Mouse (Mus musculus) CD8-positive naive resting alpha-beta T cell, adult 2 months (primary cell): ENCODE data around the gene Tlr2.

Source experiments
- DNase-seq, 2 experiments: peaks; one replicate each; pipeline ENCODE4 v3.0.0; 2022; ENCODE audit warnings: low read depth in 2 of 2, low spot score in 2 of 2

Tlr2 gene

DNA sequence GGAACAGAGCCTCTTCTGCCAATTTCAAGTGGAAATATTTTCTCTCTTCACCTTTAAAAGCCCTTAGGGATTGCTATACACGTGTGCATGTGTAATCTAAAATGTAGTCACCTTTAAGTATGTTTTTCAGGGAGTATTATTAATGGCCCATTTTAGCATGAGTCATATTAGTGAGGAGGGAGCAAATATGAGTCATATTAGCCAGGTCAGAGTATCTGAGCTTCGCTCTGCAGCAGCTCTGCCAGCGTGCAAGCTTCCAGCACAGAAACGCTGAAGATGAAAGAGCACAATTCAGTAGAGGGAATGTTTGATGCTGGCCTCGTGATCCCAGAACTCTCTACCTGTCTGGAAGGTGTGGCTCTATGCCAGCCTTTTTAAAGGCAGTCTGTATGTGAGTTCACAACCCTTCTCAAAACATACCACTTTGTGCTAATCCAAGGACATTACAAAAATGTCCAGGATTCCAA lies 13.4 kb downstream of the Tlr2 start:
- DNase-seq = no peak

DNA sequence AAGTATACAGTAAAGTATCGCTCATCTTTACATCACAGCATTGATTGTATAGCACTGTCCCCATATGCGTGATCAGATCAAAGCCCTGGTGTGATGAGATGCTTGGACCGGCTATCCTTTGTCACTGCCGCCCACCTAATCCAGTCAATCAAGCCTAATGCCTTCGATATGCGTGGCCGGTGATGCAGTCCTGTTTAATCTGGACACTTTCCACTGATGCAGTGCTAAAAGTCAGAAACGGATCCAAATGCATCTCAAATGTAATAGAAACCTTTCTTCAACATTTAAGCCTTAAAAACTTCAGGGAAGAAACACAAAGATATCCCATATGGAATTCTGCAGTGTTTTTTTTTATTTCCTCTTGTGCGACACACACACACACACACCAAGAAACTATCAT lies 13.9 kb downstream of the Tlr2 start:
- no peak for DNase-seq

DNA sequence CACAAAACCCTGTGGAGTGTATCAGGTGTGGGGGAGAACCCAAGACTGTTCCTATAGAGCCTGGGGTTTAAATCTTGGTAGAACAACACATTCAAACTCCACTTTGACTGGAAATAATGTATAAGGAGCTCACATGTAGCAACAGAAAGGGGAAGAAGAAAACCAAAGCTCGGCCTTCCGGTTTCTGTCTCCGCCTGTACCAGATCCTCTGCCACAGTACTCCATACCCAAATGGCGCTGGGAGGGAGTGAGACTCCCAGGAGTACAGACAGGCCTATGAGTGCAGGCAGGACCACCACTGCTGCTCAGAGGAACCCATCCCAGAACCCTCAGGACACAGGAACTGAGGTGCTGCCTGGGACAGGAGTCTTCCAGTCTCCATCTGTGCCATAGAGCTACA lies 17.8 kb downstream of the Tlr2 start:
- DNase-seq = no peak

DNA sequence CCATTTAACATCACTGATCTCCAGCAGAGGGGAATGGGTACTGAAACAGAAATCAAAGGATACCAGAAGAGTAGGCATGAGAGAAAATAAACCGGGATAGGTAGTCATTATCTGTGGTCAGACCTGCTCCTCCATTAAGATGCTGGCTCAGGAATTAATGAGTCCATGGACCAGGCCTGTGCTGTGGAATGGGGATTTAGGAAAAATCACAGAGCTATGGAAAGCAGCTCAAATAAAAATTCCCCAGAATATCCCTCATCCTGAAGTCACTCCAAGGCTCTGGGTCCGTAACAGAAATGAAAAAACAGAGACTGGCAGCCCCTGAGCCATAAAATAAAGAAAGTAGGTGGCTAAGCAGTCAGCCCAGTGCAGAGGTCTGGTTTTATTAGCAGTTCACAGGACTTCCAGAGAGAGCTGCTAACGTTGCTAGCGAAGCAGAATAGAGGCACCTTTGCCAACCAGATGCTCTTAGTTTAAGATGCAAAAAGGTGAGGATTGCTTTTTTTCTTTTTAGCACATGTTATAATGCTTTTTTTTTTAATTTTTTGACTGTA lies 25.1 kb downstream of the Tlr2 start:
- no peak for DNase-seq

DNA sequence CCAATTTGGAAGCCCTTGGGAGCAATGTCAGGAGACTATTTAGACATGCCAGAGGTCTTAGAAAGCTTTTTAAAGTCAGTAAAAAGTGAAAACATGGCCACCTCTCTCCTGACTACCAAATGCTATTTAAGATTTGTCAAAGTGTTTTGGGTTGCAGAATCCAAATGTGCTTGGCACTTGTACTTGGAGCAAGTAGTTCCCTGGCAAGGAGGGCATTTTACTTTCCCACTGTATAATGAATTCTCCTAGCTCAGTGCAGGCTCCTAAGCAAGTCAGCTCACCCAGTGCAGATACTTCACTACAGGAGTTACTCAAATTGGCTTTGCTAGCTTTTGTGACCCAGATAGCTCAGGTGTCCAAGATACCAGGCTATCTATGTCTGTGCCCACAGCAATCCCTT lies 28.7 kb downstream of the Tlr2 start:
- no peak for DNase-seq

DNA sequence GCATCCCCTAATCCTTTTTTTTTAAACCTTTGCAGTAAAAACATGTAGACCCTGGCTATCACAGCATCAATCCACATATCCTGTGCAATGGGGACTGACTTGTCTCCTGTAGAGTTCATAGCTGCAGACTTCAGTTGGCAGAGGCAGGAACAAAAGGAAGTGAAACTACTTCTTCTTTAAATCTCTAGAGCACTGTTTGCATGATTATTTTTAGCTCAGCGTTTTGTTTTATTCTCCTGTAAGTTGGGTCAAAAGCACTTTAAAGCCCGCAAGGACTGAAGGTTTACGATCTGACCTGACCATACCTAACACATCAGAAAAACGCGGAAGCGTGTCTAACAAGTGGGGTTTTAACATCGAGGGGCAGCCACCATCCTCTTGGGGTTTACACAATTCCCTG lies 29.6 kb downstream of the Tlr2 start:
- no peak for DNase-seq

DNA sequence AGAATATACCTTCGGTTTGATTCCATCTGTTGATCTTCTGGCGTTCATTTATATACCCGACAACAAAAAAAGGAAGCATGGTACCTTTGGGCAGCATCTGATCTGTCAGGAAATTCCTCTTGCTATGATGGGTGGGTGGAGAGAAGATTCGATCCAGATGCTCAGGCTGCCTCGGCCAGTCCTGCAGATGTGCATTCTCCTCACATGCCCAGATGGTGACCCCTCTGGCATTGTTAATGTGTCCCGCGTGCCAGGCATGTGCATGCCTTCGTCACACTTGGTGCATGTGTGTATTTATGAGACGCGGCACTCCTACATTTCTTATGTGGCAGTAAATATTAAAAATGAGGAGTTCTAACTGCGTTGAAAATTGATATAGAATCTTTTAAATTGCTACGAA lies 33.1 kb downstream of the Tlr2 start:
- no peak for DNase-seq

DNA sequence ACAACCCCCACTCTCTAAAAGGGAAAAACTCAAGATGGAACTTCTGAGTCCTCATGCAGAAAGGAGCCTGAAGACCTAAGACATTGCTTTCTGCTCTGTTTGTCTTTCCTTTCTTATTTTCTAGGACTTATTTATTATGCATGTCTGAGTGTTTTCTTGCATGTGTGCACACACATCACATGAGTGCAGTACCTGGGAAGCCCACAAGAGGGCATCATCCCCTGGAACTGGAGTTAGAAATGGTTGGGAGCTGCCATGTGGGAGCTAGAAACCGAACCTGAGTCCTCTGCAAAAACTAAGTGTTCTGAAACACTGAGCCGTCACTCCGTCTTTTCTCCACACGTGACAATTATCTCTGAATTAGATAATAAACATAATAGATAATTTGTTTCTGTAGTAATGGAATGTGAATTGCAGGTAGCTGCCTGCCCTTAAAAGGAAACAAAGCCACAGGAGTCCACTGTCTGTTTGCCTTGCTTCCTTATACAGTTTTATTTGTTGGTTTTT lies 39.9 kb downstream of the Tlr2 start:
- no peak for DNase-seq

DNA sequence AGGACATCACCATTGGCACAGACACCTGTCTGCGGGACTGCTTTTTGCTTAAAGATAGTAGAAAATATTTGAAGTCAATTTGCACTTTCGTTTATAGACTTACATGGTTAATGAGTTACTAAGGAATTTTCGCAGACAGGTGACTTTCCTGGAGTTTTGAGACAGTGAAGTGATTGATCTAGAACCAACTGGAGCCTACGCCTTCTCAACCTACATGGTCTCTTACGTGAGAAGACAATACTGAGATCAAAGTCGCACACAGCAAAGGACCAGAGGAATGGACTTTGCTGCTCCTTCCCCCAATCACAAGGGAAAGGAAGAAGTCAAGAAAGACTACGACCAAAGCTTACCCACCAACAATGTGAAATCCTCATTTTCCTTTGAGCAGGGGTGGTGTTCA lies 42.1 kb downstream of the Tlr2 start:
- DNase-seq = no peak

DNA sequence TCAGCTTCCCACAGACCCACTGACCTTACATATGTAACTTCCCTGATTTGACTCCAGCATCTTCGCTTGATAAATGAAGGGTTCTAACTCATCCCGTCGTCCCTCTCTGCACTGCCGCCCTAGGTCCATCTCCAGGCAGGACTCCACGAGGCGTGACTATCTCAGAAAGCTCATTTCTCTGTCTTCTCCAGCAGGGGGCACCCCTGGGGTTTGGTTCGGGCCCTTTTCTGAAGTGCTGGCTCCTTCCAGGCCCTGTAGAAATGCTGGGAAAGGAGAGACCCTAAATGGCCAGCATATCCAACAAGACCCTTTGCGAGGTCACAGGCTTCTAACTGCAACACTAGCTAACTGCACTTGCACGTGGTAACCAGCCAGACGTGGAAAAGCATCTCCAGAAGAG lies 43.7 kb downstream of the Tlr2 start:
- peak; percentile 32 to 43 for DNase-seq

DNA sequence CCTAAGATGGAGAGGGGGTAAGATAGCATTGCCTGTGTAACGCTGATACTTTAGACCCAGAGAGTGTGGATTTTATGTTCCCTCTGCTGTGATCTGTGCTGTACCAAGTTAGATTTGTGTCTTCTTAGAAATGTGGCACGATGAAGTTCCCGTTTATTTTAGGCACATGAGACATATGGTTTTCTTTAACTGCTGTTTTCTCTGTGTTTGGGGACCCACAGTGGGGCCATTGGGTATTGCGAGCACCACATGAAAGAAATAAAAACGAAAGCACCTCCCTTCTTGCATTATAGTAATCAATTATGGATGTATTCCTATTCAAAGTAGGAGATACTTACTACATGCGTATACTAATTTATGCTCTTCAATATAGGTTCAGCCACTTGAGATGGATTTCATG lies 44.5 kb downstream of the Tlr2 start:
- DNase-seq = no peak

DNA sequence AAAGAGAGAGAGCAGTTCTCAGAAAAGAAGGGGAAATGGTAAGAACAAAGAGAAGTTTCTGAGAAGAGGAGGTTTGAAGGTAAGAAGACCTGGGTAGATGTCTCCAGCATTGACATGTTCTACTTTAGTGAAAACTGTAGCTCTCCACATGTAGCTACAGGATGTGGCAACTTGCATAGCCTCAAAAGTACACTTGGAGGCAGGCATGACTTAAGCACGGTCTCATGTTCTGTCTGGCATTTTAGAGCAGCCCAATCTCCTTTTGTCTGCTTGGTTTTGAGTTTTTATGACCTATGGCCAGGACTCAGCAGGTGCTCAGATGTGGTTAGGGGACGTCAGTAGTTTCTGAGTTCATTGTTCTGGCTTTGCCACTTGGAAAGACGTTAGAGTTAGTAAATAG lies 50.1 kb downstream of the Tlr2 start:
- peak; percentile 29 to 42 for DNase-seq

DNA sequence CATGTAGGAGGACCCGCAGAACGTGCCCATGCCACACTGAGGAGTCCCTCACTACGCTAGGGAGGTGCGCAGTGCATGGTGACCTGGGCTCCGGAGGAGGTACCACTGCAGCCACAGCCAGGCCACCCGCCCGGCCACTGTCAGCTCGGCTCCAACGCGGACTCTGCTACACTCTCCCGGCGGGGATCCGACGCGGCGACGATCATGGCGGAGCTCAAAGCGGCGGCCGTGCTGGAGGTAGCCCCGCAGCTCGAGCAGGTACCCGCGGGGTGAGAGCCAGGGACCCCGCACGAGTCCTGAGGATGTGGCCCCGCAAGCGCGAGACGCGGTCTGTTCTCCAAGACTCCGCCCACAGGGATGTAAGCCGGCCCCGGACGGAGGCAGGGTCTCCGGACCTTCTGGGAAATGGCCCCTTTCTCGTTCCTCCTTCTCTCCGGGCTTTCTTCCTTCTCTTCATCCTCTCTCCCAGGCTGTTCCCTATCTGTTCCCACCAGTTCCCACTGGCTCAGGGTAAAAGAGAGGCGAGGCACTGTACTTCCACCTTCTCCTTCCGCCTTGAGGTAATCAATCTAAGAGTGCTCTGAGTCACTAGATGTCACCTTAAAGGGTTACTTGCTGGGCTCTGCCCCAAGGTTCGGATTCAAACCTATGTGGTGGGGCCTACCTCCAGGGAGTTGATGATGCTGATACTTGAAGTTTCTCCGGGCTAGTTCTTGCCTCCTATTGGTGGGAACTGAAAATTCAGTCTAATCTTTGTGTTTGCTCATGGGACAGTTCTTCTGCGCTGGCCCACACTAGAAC lies 51.7 kb downstream of the Tlr2 start:
- peak; percentile 28 to 29 for DNase-seq

DNA sequence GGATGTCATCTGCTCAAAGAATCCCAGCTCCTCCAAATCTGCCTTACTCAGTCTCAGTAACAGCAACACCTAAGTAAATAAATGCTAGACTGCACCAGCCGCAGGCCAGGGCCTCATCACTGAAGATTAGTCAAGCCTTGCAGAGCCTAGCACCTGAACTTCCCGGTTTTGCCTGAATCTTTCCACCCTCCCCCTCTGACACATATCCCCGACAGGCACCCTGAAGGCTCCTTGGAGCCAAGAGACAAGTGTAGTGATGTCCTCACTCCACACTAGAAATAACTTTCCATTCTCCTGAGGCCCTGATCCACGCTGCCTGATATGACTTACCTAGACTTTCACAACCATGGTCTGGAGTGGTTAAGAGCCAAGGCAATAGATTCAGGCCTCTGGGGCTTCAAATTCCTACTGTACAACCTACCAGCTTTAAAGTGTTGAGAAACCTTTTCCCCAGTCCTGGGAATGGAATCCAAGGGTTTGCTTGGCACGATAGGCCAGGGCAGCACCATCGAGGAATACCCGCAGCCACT lies 53.7 kb downstream of the Tlr2 start:
- DNase-seq = no peak

DNA sequence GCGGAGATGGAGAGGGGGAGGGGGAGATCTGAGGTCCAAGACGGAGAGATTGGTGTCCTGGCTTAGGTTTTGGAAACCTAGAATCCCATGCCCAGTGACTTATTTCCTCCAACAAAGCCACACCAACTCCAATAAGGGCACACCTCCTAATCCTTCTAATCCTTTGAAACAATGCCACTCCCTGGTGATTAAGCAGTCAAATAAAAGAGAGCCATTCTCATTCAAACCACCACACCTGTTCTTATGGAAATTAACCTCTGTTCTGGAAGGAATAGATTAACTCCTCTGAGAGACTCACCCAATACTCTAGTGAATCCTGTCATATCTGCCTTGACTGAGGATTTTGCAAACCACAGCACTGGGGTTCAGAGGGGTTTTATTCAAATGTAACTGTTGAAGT lies 54.5 kb downstream of the Tlr2 start:
- DNase-seq = no peak
